Mouse (Mus musculus) liver, embryonic 12.5 days (tissue): ENCODE data around the gene Ercc6. TPM values are rescaled to one million over a fixed set of nuclear protein-coding genes. Genes with fewer than 3 reads are reported as not detected.

ENCODE experiments used
- ATAC-seq: fragments of 200-750 bp; cut with Nextera tagmentation; 2 replicates; pipeline ENCODE4 v1.8.0; 2017; ENCODE audit warnings: moderate number of reproducible peaks, mild to moderate bottlenecking, moderate library complexity
- H3K27ac ChIP-seq: fragments of 300-500 bp; sonication (generic); 2 replicates; pipeline ENCODE4 v1.5.1; 2016; ENCODE audit warnings: mild to moderate bottlenecking
- H3K27me3 ChIP-seq: fragments of 300-500 bp; sonication (generic); replicated peaks from 2 replicates; pipeline ENCODE4 v1.6.1; 2016; ENCODE audit warnings: mild to moderate bottlenecking, moderate library complexity
- H3K36me3 ChIP-seq: fragments of 300-500 bp; sonication (generic); 2 replicates; pipeline ENCODE4 v1.6.1; 2016; ENCODE audit warnings: mild to moderate bottlenecking, moderate library complexity
- H3K4me1 ChIP-seq: fragments of 300-500 bp; sonication (generic); 2 replicates; pipeline ENCODE4 v1.6.1; 2016
- H3K4me2 ChIP-seq: fragments of 300-500 bp; sonication (generic); 2 replicates; pipeline ENCODE4 v1.6.1; 2016; ENCODE audit warnings: mild to moderate bottlenecking, moderate library complexity
- H3K4me3 ChIP-seq: fragments of 300-500 bp; sonication (generic); 2 replicates; pipeline ENCODE4 v1.5.1; 2016; ENCODE audit warnings: mild to moderate bottlenecking, moderate library complexity
- H3K9ac ChIP-seq: fragments of 300-500 bp; sonication (generic); 2 replicates; pipeline ENCODE4 v1.6.1; 2016; ENCODE audit warnings: mild to moderate bottlenecking, moderate library complexity
- H3K9me3 ChIP-seq: fragments of 300-500 bp; sonication (generic); replicated peaks from 2 replicates; pipeline ENCODE4 v1.6.1; 2016; ENCODE audit warnings: mild to moderate bottlenecking, moderate library complexity
- WGBS: fragments of 180-500 bp; shearing (Covaris S2); methylation state at CpG from one replicate; pipeline ENCODE4 v1.1.7; 2016; ENCODE audit not compliant: insufficient replicate concordance; 5-methylcytosine and 5-hydroxymethylcytosine counted together
- polyA plus RNA-seq: library from polyadenylated mRNA; unstranded; fragments of >200 nt; fragmentation: Nextera tagmentation; extraction: Ambion mirVana; gene quantifications from 2 replicates; pipeline ENCODE4 v1.2.1, GENCODE M21; 2016

Ercc6 gene
- polyA plus RNA-seq, 1 experiment from 2014 or later: 13.3 TPM

DNA sequence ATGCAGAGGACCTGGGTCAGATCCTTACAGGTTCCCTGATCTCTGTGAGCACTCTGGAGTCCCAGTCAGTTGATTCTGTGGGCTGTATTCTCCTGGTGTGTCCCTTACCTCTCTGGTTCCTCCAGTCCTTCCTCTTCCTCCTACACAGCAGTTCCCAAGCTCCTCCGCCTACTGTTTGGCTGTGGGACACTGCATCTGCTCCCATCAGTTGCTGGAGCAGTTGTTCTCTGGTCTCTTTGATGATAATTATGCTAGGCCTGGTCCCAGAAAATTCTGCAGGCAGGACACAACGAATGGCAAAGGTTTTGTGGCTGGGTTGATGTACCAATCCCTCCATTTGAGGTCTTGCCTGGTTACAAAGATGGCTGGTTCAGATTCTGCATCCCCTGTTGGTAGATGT lies 12.0 kb upstream of the Ercc6 start:
- Histone ChIP-seq H3K9ac (no peak overlapping the region), H3K4me2 (no peak overlapping the region), H3K4me3 (no peak overlapping the region), H3K27me3 (peaks cover 6% of the 10 kb centered on the region; the same call in 1 of the 2 replicates), H3K4me1 (no peaks in the 10 kb centered on the region), H3K27ac (no peak overlapping the region), H3K36me3 (no peaks in the 10 kb centered on the region), H3K9me3 (no peaks in the 10 kb centered on the region)
- WGBS: 43% methylated on average over 2 of the region's 2 CpGs
- no peak for ATAC-seq

DNA sequence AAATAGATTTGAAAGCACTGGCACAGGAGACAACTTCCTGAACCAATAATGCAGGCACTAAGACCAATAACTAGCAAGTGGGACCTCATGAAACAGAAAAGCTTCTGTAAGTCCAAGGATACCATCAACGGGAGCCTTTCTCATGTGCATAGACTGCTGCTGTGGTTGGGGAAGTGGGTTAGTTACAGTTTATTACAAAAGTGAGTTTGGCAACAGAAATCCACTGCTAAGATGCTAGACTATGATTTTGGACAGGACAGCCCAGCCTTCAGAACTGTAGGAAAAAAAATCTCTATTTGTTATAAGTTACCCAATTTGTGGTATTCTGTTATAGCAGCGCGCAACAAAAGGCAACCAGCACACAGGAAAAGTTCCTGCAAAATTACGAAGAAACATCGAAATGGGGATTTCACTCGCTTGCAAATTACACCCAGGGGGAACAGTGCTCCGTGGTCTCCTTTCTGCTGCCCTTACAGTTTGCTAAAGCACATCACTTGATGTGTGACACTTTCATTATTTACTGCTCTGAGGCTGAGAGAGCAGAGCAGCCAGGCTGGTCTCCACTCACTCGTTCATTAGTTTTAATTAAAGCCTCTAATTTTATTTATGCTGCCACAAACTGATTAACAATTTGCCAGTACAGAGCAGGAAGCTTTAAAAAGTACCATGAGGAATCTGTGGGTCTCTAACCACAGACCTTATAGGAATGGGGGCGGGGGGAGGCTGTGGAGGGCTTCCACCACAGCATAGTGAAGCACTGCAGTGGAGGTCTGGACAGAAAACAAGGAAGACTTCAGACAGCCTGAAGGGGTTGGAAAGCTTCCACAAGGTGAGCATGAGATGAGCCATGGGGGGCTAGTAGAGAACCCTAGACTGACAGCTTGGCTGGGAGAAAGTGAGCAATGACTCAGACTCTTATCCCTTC lies 10.3 kb upstream of the Ercc6 start:
- H3K4me3 ChIP-seq: no peak overlapping the region
- no peak overlapping the region for H3K27ac ChIP-seq
- H3K4me1 ChIP-seq: peaks cover 6% of the 10 kb centered on the region
- no peaks in the 10 kb centered on the region for H3K36me3 ChIP-seq
- H3K27me3 ChIP-seq: peaks cover 6% of the 10 kb centered on the region; the same call in 1 of the 2 replicates
- H3K9ac ChIP-seq: no peak overlapping the region
- 69% methylated on average over 9 of the region's 9 CpGs for WGBS
- H3K4me2 ChIP-seq: no peak overlapping the region
- ATAC-seq: no peak
- H3K9me3 ChIP-seq: no peaks in the 10 kb centered on the region

DNA sequence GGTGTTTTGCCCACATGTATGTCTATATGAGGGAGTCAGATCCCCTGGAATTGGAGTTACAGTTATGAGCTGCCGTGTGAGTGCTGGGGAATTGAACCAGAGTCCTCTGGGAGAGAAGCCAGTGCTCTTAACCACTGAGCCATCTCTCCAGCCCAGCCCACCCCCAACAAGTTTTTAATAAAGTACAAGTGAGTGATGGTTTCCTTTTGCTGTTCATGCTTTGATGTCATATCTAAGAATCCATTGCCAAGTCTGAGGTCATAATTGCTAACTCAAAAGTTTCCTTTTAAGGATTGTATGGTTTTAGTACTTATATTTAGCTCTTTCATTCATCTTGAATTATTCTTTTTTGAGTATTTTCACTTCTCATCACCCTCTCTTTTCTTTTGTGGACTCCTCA lies 9.4 kb upstream of the Ercc6 start:
- H3K27me3 ChIP-seq: peaks cover 6% of the 10 kb centered on the region; the same call in 1 of the 2 replicates
- H3K36me3 ChIP-seq: no peaks in the 10 kb centered on the region
- H3K27ac ChIP-seq: no peak overlapping the region
- H3K9ac ChIP-seq: no peak overlapping the region
- WGBS: 50% methylated on average over 1 of the region's 1 CpGs
- no peak for ATAC-seq
- no peaks in the 10 kb centered on the region for H3K9me3 ChIP-seq
- peaks cover 15% of the 10 kb centered on the region for H3K4me1 ChIP-seq
- no peak overlapping the region for H3K4me2 ChIP-seq
- H3K4me3 ChIP-seq: no peak overlapping the region

DNA sequence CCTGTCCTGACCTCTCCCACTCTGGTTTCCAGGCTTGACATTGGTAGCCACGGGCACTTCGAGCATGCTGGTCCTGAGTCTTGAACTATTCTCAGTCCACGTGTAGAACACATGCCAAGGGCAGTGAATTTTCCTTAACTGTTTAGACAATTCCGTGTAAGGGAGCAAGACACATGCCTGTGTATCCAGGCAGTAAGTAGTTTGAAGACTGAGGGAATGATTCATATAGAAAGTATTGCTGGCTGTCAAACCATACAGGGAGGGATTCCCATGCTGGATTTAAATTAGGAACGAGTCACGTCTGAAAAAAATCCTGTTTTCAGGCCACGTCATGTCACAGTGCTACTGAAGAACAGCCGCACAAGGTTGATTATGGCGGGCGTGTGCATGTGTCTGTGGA lies 7.0 kb upstream of the Ercc6 start:
- 69% methylated on average over 10 of the region's 10 CpGs for WGBS
- Histone ChIP-seq H3K4me2 (no peak overlapping the region), H3K9ac (no peak overlapping the region), H3K4me3 (no peak overlapping the region), H3K4me1 (peaks cover 17% of the 10 kb centered on the region), H3K27me3 (peaks cover 4% of the 10 kb centered on the region; the same call in 1 of the 2 replicates), H3K27ac (no peak overlapping the region), H3K36me3 (no peaks in the 10 kb centered on the region), H3K9me3 (no peaks in the 10 kb centered on the region)
- ATAC-seq: no peak

DNA sequence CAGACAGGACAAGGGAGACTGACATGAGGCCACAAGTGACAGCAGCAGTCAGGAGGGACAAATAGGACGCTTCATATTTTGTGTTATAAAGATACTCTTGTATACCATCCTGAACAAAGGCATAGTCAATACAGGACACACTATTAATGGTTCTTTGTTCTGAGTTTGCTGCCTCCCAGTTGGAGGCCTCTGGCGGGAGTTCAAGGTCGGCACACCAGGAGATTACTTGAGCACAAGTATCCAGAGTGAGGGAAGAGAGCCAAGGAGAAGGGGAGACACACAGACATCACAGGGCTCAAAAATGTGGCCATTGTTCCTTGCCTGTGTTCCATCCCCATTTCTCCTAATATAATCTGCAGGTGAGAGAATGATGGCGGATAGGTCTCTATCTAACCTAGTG lies 6.1 kb upstream of the Ercc6 start:
- no peaks in the 10 kb centered on the region for H3K36me3 ChIP-seq
- H3K27me3 ChIP-seq: 0 out of 2 replicates have a peak, but pooled peaks cover 4% of the 10 kb centered on the region
- WGBS: 64% methylated on average over 4 of the region's 4 CpGs
- H3K27ac ChIP-seq: no peak overlapping the region
- H3K4me1 ChIP-seq: peaks cover 17% of the 10 kb centered on the region
- no peaks in the 10 kb centered on the region for H3K9me3 ChIP-seq
- H3K9ac ChIP-seq: no peak overlapping the region
- no peak for ATAC-seq
- H3K4me3 ChIP-seq: no peak overlapping the region
- H3K4me2 ChIP-seq: no peak overlapping the region

DNA sequence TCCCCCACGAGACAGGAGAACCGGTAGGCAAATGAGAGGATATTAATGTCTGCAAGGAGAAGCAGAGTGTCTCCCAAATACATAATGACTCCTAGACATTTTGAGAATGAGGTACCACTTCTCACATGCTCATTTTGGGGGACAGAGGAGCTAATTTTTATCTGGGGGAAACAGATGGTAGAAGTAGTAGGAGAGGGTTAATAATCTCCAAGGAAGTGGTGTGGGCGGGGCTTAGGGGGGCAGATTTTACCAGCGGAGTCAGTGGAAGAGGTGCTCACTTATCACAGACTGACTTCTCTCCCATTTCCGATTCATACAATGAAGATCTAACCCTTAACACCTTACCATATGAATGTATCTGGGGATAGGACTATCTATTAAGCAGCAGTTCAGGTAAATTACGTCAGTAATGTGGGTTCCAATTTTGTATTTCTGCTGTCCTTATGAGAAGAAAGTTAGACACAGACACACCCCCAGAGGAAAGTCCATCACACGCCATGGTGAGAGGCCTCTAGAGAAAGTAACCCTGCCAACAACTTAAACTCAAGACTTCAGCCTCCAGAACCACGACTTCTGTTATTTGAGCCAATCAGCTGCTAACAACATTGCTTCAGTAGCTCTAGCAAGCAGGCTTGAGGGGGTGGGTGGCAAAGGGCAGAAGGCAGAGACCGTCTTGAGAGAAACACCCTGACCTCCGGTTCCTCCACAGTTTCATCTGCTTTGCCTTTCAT lies 5.1 kb upstream of the Ercc6 start:
- Histone ChIP-seq H3K36me3 (no peaks in the 10 kb centered on the region), H3K4me2 (peak overlapping the region; percentile 46), H3K4me1 (peaks cover 23% of the 10 kb centered on the region), H3K9ac (no peak overlapping the region), H3K27ac (no peak overlapping the region), H3K9me3 (no peaks in the 10 kb centered on the region), H3K4me3 (no peak overlapping the region), H3K27me3 (no peaks in the 10 kb centered on the region)
- ATAC-seq: peak; percentile 74
- 20% methylated on average over 10 of the region's 10 CpGs for WGBS

DNA sequence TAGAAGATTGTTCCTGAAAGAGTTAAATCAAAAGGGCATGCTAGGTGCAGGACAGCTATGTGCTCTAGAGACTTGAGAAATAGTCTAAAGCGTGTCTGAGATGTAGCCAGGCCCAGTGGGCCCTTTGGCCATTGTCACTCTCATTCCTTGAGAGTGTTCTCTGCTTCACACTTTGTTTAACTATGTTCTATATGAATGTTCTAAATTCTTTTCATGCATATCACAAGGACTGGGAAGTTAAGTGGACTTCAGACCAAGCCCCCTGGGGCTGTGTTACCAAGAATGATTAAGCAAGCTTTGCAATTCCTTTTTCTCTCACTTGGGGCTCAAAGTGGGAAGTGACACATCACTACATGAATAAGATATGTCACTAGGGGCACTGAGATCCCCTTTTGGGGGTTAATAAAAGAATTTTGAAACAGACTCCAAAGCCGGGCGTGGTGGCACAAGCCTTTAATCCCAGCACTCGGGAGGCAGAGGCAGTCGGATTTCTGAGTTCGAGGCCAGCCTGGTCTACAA lies 3.8 kb upstream of the Ercc6 start:
- no peaks in the 10 kb centered on the region for H3K27me3 ChIP-seq
- no peak overlapping the region for H3K4me3 ChIP-seq
- no peak overlapping the region for H3K9ac ChIP-seq
- H3K36me3 ChIP-seq: no peaks in the 10 kb centered on the region
- H3K4me2 ChIP-seq: no peak overlapping the region
- ATAC-seq: no peak
- no peak overlapping the region for H3K27ac ChIP-seq
- peaks cover 30% of the 10 kb centered on the region for H3K4me1 ChIP-seq
- 75% methylated on average over 6 of the region's 6 CpGs for WGBS
- no peaks in the 10 kb centered on the region for H3K9me3 ChIP-seq

DNA sequence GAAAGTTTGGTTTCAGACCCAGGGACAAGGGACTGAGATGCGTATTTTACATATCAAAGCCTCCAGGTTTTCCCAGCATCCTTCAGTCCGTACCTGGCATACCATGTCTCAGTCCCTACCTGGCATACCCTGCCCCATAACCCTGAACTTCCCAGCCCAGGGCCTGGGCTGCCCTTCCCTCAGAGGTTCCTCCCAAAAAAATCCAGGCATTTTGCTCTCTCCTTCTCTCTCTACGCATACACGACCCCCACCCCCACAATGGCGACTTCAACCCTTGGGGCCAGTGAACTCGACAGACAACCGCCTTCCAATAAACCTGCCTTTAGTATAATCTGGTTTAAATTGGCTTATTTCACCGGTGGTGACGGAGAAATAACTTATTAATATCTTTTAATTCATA lies 409 bp upstream of the Ercc6 start:
- peak overlapping the region; percentile 70; the same call in 1 of the 2 replicates for H3K4me3 ChIP-seq
- ATAC-seq: peak; percentile 10; the same call in 1 of the 2 replicates
- peak overlapping the region; percentile 83 for H3K4me2 ChIP-seq
- WGBS: 36% methylated on average over 9 of the region's 9 CpGs
- peaks cover 35% of the 10 kb centered on the region for H3K4me1 ChIP-seq
- H3K9ac ChIP-seq: peak overlapping the region; percentile 78
- H3K27ac ChIP-seq: no peak overlapping the region
- H3K36me3 ChIP-seq: peaks cover 18% of the 10 kb centered on the region
- H3K27me3 ChIP-seq: no peaks in the 10 kb centered on the region
- H3K9me3 ChIP-seq: no peaks in the 10 kb centered on the region

DNA sequence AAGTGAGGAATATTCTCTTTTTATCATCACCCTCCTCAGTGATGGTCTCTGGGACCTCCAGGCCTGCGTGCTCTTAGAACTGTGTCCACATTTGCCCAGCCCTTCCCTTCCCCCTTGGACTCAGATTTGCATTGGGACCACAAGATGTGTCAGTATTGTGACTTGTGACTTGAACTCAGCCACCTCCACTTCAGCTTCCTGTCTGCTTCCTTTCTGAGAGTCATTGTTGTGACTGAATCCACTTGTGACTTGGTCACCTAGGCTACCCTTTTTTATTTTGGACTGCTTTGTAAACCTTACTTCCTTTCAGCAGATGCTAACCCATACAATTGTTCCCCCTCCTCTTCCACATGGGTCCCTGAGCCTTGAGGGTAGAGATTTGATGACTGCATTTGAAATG lies 2.8 kb downstream of the Ercc6 start:
- Histone ChIP-seq H3K9ac (no peak overlapping the region), H3K27ac (no peak overlapping the region), H3K4me1 (peaks cover 23% of the 10 kb centered on the region), H3K9me3 (no peaks in the 10 kb centered on the region), H3K36me3 (peaks cover 48% of the 10 kb centered on the region), H3K27me3 (no peaks in the 10 kb centered on the region), H3K4me3 (no peak overlapping the region), H3K4me2 (no peak overlapping the region)
- no peak for ATAC-seq
- 63% methylated on average over 1 of the region's 1 CpGs for WGBS

DNA sequence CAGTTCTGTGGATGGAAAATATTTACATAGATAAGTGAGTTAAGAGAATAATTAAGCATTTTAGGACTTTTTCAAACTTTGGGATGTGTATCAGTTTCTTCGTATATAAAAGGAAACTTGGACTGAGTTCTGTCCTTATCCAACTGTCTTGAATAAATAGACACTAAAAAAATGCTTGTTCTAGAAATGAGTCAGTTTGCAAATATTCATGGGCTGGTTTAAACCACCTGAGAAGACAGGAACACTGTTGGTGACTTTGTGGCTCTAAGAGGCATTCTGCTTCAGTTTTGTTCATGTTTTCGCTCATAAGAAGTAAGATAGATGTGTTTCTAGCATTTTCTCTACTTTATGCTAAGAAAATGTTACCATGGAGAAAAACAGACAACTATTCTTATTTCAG lies 5.2 kb downstream of the Ercc6 start:
- no peak overlapping the region for H3K4me3 ChIP-seq
- H3K36me3 ChIP-seq: peaks cover 69% of the 10 kb centered on the region
- no peak overlapping the region for H3K4me2 ChIP-seq
- WGBS: 88% methylated on average over 2 of the region's 2 CpGs
- no peak overlapping the region for H3K9ac ChIP-seq
- H3K9me3 ChIP-seq: no peaks in the 10 kb centered on the region
- no peak overlapping the region for H3K27ac ChIP-seq
- no peak for ATAC-seq
- no peaks in the 10 kb centered on the region for H3K27me3 ChIP-seq
- H3K4me1 ChIP-seq: peaks cover 17% of the 10 kb centered on the region

DNA sequence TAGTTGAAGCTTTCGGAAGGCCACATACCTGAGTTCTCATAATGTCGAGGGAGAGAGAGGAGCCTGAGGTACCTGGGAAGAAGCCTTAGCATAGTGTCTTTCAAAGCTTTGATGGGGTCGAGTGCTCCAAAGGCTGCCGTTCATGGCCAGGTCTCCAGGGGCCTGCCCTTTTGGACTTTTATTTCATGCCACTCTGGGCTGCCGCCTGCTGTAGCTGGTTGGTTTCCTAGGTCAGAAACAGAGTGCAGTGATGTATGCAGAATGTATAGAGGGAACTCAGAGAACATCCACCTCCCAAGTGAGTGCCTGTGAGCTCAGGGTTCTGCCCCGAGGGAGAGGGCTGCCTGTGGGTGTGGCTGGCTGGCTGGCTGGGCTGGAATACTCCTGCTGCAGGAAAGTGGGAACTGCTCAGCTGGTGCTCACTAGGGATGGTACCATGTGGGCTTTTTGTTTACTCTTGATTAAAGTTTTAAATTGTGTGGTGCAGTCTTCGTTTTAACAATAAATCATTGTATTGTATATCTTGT lies 7.1 kb downstream of the Ercc6 start:
- whole genome bisulfite sequencing: 73% methylated on average over 7 of the region's 7 CpGs

DNA sequence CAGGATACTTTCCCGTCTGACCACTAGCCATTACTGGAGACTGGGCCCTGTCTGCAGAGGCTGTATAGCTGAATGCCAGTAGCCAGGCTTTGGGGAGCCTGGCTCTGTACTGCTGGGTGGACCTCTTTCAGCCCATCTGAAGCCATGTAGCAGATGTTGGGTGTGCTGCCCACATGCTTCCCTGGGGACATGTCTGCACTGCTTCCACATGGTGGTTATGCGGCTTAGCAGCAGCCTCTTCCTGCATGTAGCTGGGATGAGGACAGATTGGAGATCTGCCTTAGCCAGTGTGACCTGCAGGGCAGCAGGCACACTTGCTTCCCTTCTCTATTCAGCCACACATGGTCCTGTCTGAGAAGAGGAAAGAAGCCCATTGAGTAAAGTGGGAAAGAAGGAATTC lies 9.0 kb downstream of the Ercc6 start:
- H3K36me3 ChIP-seq: peaks cover 89% of the 10 kb centered on the region
- H3K4me2 ChIP-seq: no peak overlapping the region
- no peaks in the 10 kb centered on the region for H3K4me1 ChIP-seq
- no peak overlapping the region for H3K27ac ChIP-seq
- ATAC-seq: no peak
- no peaks in the 10 kb centered on the region for H3K27me3 ChIP-seq
- H3K9ac ChIP-seq: no peak overlapping the region
- no peaks in the 10 kb centered on the region for H3K9me3 ChIP-seq
- H3K4me3 ChIP-seq: no peak overlapping the region
- WGBS: 85% methylated on average over 2 of the region's 2 CpGs

More for the DNA sequence above, 7.1 kb downstream of the Ercc6 start:
- ATAC-seq: no peak
- Histone ChIP-seq H3K27me3 (no peaks in the 10 kb centered on the region), H3K27ac (no peak overlapping the region), H3K9me3 (no peaks in the 10 kb centered on the region), H3K4me1 (peaks cover 1% of the 10 kb centered on the region; the same call in 1 of the 2 replicates), H3K36me3 (peaks cover 83% of the 10 kb centered on the region), H3K4me3 (no peak overlapping the region), H3K4me2 (no peak overlapping the region), H3K9ac (no peak overlapping the region)
